Mouse (Mus musculus) embryonic fibroblast, embryonic 13.5 days (primary cell): ENCODE measurements around the gene Specc1. TPM values are rescaled to one million over a fixed set of nuclear protein-coding genes. Genes with fewer than 3 reads are reported as not detected.

ENCODE experiments used
- H3K27ac ChIP-seq: 2 replicates; pipeline ENCODE4 v1.5.1; 2012; ENCODE audit warnings: low read length, control low read depth, inconsistent platforms; ENCODE audit not compliant: insufficient read depth
- H3K4me1 ChIP-seq: 2 replicates; pipeline ENCODE4 v1.6.1; 2011; ENCODE audit warnings: low read length; ENCODE audit not compliant: control insufficient read depth, insufficient read depth
- H3K4me3 ChIP-seq: 2 replicates; pipeline ENCODE4 v1.5.1; 2011; ENCODE audit warnings: mild to moderate bottlenecking, control low read depth, low read length; ENCODE audit not compliant: insufficient read depth
- CTCF ChIP-seq: IDR thresholded peaks from 2 replicates; pipeline ENCODE4 v1.5.1; 2011; ENCODE audit warnings: mild to moderate bottlenecking, control low read depth, low read length, moderate library complexity, borderline replicate concordance; ENCODE audit not compliant: insufficient read depth
- POLR2A ChIP-seq: IDR thresholded peaks from 2 replicates; pipeline ENCODE4 v1.6.1; 2011; ENCODE audit warnings: low read depth, mild to moderate bottlenecking, control low read depth, low read length, moderate library complexity
- polyA plus RNA-seq: library from polyadenylated mRNA; stranded (reverse); fragments of >200 nt; gene quantifications from 2 replicates; pipeline ENCODE4 v1.2.4, GENCODE M21; 2011; ENCODE audit warnings: low read depth; ENCODE audit not compliant: missing spikeins, insufficient read length

Specc1 gene
- polyA plus RNA-seq, 1 experiment = 47.3 TPM

- no peak overlapping the region for H3K27ac ChIP-seq
- TF ChIP-seq POLR2A = no peak
- TF ChIP-seq CTCF = no peak
- peaks cover 2% of the 10 kb centered on the region; the same call in 1 of the 2 replicates for H3K4me1 ChIP-seq
- H3K4me3 ChIP-seq = no peak overlapping the region
Measured at GRCm38 (mm10) chr11:62069554-62069953, 113.0 kb downstream of the Specc1 start.

GRCm38 (mm10) chr11:62070206-62070605 is 113.6 kb downstream of the Specc1 start:
- TF ChIP-seq POLR2A = no peak
- H3K4me1 ChIP-seq = peaks cover 5% of the 10 kb centered on the region
- no peak overlapping the region for H3K27ac ChIP-seq
- H3K4me3 ChIP-seq = no peak overlapping the region

- H3K27ac ChIP-seq = no peak overlapping the region
Measured at GRCm38 (mm10) chr11:62072406-62072805, 115.8 kb downstream of the Specc1 start.

GRCm38 (mm10) chr11:62073575-62074140 is 117.1 kb downstream of the Specc1 start:
- TF ChIP-seq POLR2A = no peak
- no peak for TF ChIP-seq CTCF
- Histone ChIP-seq H3K4me1 (peaks cover 5% of the 10 kb centered on the region), H3K27ac (no peak overlapping the region), H3K4me3 (no peak overlapping the region)

More at GRCm38 (mm10) chr11:62072406-62072805, 115.8 kb downstream of the Specc1 start:
- Histone ChIP-seq H3K4me3 (no peak overlapping the region), H3K4me1 (peaks cover 5% of the 10 kb centered on the region)
- TF ChIP-seq CTCF (no peak), POLR2A (no peak)

- peaks cover 5% of the 10 kb centered on the region for H3K4me1 ChIP-seq
- H3K4me3 ChIP-seq = no peak overlapping the region
- H3K27ac ChIP-seq = no peak overlapping the region
- no peak for TF ChIP-seq POLR2A
- no peak for TF ChIP-seq CTCF
Measured at GRCm38 (mm10) chr11:62074578-62074977, 118.0 kb downstream of the Specc1 start.

- no peak overlapping the region for H3K27ac ChIP-seq
- TF ChIP-seq CTCF (no peak), POLR2A (no peak)
- H3K4me3 ChIP-seq = no peak overlapping the region
- peaks cover 5% of the 10 kb centered on the region for H3K4me1 ChIP-seq
Measured at GRCm38 (mm10) chr11:62075071-62075470, 118.5 kb downstream of the Specc1 start.

GRCm38 (mm10) chr11:62075551-62075950 is 119.0 kb downstream of the Specc1 start:
- TF ChIP-seq POLR2A (no peak), CTCF (no peak)
- no peak overlapping the region for H3K4me3 ChIP-seq
- peaks cover 4% of the 10 kb centered on the region for H3K4me1 ChIP-seq
- no peak overlapping the region for H3K27ac ChIP-seq

- peaks cover 6% of the 10 kb centered on the region for H3K4me1 ChIP-seq
- H3K4me3 ChIP-seq = peak overlapping the region; percentile 86
- peak; percentile 84 for TF ChIP-seq POLR2A
- TF ChIP-seq CTCF = no peak
- peak overlapping the region; percentile 81 for H3K27ac ChIP-seq
Measured at GRCm38 (mm10) chr11:62076345-62077156, 120.0 kb downstream of the Specc1 start.

GRCm38 (mm10) chr11:62077157-62077865 is 120.7 kb downstream of the Specc1 start:
- H3K4me3 ChIP-seq = peak overlapping the region; percentile 86
- peak overlapping the region; percentile 81 for H3K27ac ChIP-seq
- H3K4me1 ChIP-seq = peaks cover 6% of the 10 kb centered on the region
- no peak for TF ChIP-seq CTCF
- TF ChIP-seq POLR2A = no peak

- H3K27ac ChIP-seq = peak overlapping the region; percentile 15; the same call in 1 of the 2 replicates
- no peak for TF ChIP-seq CTCF
- no peak for TF ChIP-seq POLR2A
Measured at GRCm38 (mm10) chr11:62078371-62078770, 121.8 kb downstream of the Specc1 start.

More at GRCm38 (mm10) chr11:62078371-62078770, 121.8 kb downstream of the Specc1 start:
- Histone ChIP-seq H3K4me1 (peaks cover 9% of the 10 kb centered on the region), H3K4me3 (peak overlapping the region; percentile 86)
